Mouse (Mus musculus): Measurements from ENCODE around the gene Fry. TPM values are rescaled to one million over a fixed set of nuclear protein-coding genes. Genes with fewer than 3 reads are reported as not detected.

Fry gene
- total RNA-seq, 2 experiments from 2014 or later = 194 to 203 TPM

DNA sequence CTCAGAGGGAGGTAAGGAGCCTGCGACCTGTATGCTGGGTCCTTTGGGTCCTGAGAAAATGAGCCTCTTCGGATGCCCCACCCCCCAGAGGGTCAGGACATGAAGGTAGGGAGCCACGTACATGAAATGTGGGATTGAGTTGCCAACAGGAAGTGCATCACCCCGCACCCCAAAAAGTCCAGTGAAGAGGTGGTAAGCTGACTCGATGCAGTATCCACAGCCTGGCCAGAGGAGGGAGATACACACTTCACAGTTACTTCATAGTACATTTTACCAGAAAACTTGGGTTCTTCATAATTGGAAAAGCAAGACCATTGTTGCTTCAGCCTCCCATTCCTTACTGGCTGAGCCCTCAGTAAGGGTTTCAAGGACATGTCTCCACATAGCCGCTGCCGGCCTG is 266.8 kb downstream of the Fry start:
- intact Hi-C loops (cut with DNase I) = no loop called here

DNA sequence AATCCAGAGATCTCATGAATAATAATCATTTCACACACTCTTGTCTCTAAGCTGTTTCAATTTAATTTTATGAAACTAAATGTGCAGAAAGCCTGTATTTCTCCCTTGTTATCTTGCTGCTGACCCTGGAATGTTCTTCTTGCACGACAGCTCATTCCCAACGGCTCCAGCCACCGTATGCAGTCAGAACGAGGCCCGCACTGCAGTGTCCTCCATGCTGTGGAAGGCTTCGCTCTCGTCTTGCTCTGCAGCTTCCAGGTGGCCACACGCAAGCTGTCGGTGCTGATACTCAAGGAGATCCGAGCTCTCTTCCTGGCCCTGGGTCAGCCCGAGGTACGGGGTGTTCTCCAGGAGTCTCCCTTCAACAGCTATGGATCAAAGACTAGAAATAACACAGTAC is 270.2 kb downstream of the Fry start:
- no peak for DNase-seq (ENCODE audit: extremely low spot score in 1 of 2, low spot score in 2 of 2)
- H3K27ac ChIP-seq = 0 out of 2 replicates have a peak overlapping the region, but pooled peaks have one; percentile 19
- no peak overlapping the region for H3K4me3 ChIP-seq
- TF ChIP-seq CTCF (IDR thresholded peaks at IDR 0.05) = no peak
- intact Hi-C loops (cut with DNase I) = no loop called here

More for the DNA sequence above, 266.8 kb downstream of the Fry start:
- no peak; the same call in 1 of the 2 replicates for TF ChIP-seq CTCF (IDR thresholded peaks at IDR 0.05)
- Histone ChIP-seq H3K27ac (peak overlapping the region; percentile 70), H3K4me3 (no peak overlapping the region)
- DNase-seq (ENCODE audit: extremely low spot score in 1 of 2, low spot score in 2 of 2) = no peak

DNA sequence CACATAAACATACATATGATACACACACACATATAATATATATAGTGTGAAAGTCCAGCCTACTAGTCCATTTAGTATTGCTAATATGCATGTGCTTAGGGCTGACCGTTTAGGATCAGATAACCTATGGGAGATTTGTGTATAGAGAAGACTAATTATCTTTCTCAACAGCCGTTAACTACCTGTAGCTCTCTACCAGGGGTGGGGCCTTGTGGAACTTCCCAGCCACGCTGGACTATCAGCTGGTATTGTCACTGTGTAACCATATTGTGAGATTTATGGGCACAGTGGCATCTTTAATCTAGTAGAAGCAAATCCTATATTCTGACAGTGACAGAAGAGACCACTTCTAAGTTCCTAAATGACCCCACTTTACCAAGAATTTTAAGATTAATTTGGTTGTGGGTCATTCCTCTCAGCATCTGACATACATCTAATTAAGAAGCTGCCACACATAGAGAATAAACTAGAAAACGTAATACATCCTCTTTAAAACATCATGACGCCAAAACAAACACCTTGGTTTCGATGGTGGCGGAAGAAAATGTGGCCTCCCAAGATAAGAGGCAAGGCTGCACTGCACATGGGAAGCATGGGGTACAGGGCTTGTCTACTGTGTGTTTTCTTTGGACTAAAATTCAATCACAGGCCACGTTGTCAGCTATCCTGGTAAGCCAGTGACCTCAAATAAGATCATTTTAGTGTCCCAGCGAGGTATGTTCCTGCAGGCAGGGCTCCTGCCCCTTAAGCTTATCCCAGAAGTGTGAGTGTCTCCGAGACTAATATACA is 271.3 kb downstream of the Fry start:
- Histone ChIP-seq H3K4me3 (no peak overlapping the region), H3K27ac (peak overlapping the region; percentile 47)
- TF ChIP-seq CTCF (IDR thresholded peaks at IDR 0.05) = no peak
- no peak for DNase-seq (ENCODE audit: extremely low spot score in 1 of 2, low spot score in 2 of 2)
- intact Hi-C loops (cut with DNase I) = no loop called here

GRCm38 (mm10) chr5:150390422-150390821 is 272.0 kb downstream of the Fry start:
- no peak for TF ChIP-seq CTCF (IDR thresholded peaks at IDR 0.05)
- Histone ChIP-seq H3K27ac (peak overlapping the region; percentile 47), H3K4me3 (no peak overlapping the region)
- DNase-seq (ENCODE audit: extremely low spot score in 1 of 2, low spot score in 2 of 2) = no peak
- intact Hi-C loops (cut with DNase I) = no loop called here

GRCm38 (mm10) chr5:150394645-150395044 is 276.2 kb downstream of the Fry start:
- H3K4me3 ChIP-seq = no peak overlapping the region
- peak; percentile 36 for TF ChIP-seq CTCF (IDR thresholded peaks at IDR 0.05)
- H3K27ac ChIP-seq = no peak overlapping the region
- DNase-seq (ENCODE audit: extremely low spot score in 1 of 2, low spot score in 2 of 2) = no peak
- intact Hi-C loops (cut with DNase I) = no loop called here

GRCm38 (mm10) chr5:150402832-150403447 is 284.5 kb downstream of the Fry start:
- TF ChIP-seq CTCF (IDR thresholded peaks at IDR 0.05) = peak; percentile 10
- Histone ChIP-seq H3K27ac (no peak overlapping the region), H3K4me3 (no peak overlapping the region)
- intact Hi-C loops (cut with DNase I) = no loop called here
- DNase-seq (ENCODE audit: extremely low spot score in 1 of 2, low spot score in 2 of 2) = no peak

GRCm38 (mm10) chr5:150404867-150405266 is 286.4 kb downstream of the Fry start:
- intact Hi-C loops (cut with DNase I) = no loop called here
- no peak overlapping the region for H3K27ac ChIP-seq
- no peak overlapping the region for H3K4me3 ChIP-seq
- no peak for TF ChIP-seq CTCF (IDR thresholded peaks at IDR 0.05)
- no peak for DNase-seq (ENCODE audit: extremely low spot score in 1 of 2, low spot score in 2 of 2)

DNA sequence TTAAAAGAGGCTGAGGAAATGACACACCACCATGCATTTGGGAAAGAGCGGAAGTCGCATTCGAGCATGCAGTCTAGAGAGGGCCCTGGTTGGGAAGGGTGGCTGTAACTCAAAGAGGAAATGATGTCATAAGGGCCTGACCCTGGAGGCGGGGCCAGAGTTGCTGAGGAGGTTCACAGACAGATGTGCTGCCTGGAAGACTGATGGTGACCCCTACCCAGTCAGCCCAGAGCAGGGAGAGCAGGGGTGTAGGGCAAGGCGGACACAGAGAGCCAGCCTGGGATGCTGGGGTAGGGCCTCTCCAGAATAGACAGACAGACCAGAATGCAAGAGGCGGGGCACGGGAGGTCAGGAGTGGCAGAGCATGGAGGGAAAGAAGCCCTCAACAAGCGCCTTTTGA is 290.5 kb downstream of the Fry start:
- no peak for DNase-seq (ENCODE audit: extremely low spot score in 1 of 2, low spot score in 2 of 2)
- TF ChIP-seq CTCF (IDR thresholded peaks at IDR 0.05) = no peak
- intact Hi-C loops (cut with DNase I) = no loop called here
- H3K4me3 ChIP-seq = no peak overlapping the region
- H3K27ac ChIP-seq = no peak overlapping the region; the same call in 1 of the 2 replicates

- DNase-seq (ENCODE audit: extremely low spot score in 1 of 2, low spot score in 2 of 2) = no peak
- Histone ChIP-seq H3K4me3 (no peak overlapping the region), H3K27ac (no peak overlapping the region; the same call in 1 of the 2 replicates)
- TF ChIP-seq CTCF (IDR thresholded peaks at IDR 0.05) = no peak
- intact Hi-C loops (cut with DNase I) = no loop called here
These were observed 291.1 kb downstream of the Fry start for GRCm38 (mm10) chr5:150409451-150410045.

DNA sequence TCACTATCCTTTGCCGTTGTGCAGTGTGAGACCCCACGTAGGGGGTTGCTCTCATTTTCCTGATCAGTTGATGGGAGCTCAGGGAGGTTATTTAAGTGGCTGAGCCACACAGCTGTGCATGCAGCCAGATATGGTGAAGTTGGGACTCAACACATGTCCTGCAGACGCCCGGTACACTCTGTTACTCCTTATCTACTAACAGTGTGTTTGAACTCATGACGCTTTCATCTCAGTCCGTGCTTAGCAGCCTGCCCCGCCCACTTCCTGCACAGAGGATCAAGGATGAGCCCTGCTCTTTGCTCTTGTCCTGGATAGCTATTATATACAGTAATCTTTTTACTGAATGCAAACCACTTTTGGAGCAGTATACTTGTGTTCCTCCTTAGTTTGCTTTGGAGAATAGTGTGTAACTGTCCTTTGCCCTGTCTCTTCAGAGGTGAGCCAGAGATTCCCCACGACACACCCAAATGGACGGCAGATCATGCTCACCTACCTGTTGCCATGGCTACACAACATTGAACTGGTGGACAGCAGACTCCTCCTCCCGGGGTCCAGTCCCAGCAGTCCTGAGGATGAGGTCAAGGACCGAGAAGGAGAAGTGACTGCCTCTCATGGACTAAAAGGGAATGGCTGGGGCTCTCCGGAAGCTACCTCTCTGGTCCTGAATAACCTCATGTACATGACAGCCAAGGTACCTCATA is 294.5 kb downstream of the Fry start:
- TF ChIP-seq CTCF (IDR thresholded peaks at IDR 0.05) = no peak
- DNase-seq (ENCODE audit: extremely low spot score in 1 of 2, low spot score in 2 of 2) = no peak
- Histone ChIP-seq H3K4me3 (no peak overlapping the region), H3K27ac (no peak overlapping the region)
- intact Hi-C loops (cut with DNase I) = no loop called here

GRCm38 (mm10) chr5:150414823-150415222 is 296.4 kb downstream of the Fry start:
- no peak for DNase-seq (ENCODE audit: extremely low spot score in 1 of 2, low spot score in 2 of 2)

DNA sequence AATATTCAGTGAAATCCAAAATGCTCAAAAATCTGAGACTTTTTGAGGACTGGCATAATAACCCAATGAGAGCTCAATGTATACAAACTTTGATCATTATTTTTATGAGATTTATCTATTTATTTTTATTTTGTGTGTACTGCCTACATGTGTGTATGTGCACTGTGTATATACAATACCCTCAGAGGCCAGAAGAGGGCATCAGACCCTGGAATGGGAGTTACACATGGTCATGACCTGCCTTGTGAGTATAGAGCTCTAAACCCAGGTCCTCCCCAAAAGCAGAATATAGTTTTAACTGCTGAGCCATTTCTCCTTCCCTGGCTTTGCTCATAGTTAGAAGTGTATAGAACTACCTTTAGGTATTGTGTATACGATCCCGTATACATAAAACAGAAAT is 298.8 kb downstream of the Fry start:
- no peak for DNase-seq (ENCODE audit: extremely low spot score in 1 of 2, low spot score in 2 of 2)
- intact Hi-C loops (cut with DNase I) = no loop called here
- H3K27ac ChIP-seq = no peak overlapping the region
- peak; percentile 14 for TF ChIP-seq CTCF (IDR thresholded peaks at IDR 0.05)
- no peak overlapping the region for H3K4me3 ChIP-seq

More at GRCm38 (mm10) chr5:150414823-150415222, 296.4 kb downstream of the Fry start:
- Histone ChIP-seq H3K4me3 (no peak overlapping the region), H3K27ac (no peak overlapping the region)
- peak; percentile 28 for TF ChIP-seq CTCF (IDR thresholded peaks at IDR 0.05)
- intact Hi-C loops (cut with DNase I) = no loop called here
